Mouse (Mus musculus) olfactory bulb, adult 2 months (tissue): ENCODE results near the gene Usp54.

Experiments used
- CTCF ChIP-seq: fragments of 200-500 bp; IDR thresholded peaks from 2 replicates; pipeline ENCODE4 v1.5.1; 2012; ENCODE audit warnings: low read depth, mild to moderate bottlenecking, low read length, moderate library complexity; ENCODE audit not compliant: insufficient read depth
- POLR2A ChIP-seq: fragments of 200-500 bp; IDR thresholded peaks from 2 replicates; pipeline ENCODE4 v1.6.1; 2012; ENCODE audit warnings: mild to moderate bottlenecking, low read depth, low read length, moderate library complexity; ENCODE audit not compliant: insufficient read depth

DNA sequence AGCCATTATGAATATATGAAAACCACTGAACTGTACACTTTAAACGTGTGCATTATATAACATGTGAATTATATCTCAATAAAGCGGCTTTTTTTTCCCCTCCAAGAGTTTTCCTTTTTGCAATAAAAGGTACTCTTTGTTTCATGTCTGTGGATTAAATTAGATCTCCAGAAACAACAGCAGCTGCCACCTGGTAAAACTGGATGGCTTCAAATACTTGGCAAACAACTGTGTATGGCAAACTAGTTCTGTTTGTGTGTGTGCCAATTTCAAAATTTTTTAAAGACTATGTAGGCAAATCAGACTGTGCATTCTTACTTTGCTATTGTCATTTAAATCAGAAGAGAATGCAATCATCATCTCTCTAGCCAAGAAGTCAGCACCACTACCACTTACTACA lies 19.0 kb downstream of the Usp54 start:
- TF ChIP-seq POLR2A: no peak
- TF ChIP-seq CTCF: no peak
